Mouse (Mus musculus): Measurements from ENCODE around the gene Esr1. TPM values are rescaled to one million over a fixed set of nuclear protein-coding genes. Genes with fewer than 3 reads are reported as not detected.

The Esr1 gene
- polyA plus RNA-seq, 1 experiment = 3.6 TPM

GRCm38 (mm10) chr10:4665380-4665779 is 54.0 kb downstream of the Esr1 start:
- no peak for TF ChIP-seq POLR2AphosphoS2 (IDR thresholded peaks at IDR 0.05; ENCODE audit: insufficient read length, low read depth)
- TF ChIP-seq MYOD1 (IDR thresholded peaks at IDR 0.05; ENCODE audit: control insufficient read depth in 1 of 3, insufficient read length in 2 of 3, low read depth in 2 of 3) = no peak
- TF ChIP-seq TCF3 (IDR thresholded peaks at IDR 0.05; ENCODE audit: insufficient read length, low read depth) = no peak
- no peak for TF ChIP-seq MAX (IDR thresholded peaks at IDR 0.05; ENCODE audit: low read depth)
- TF ChIP-seq SRF (IDR thresholded peaks at IDR 0.05; ENCODE audit: control insufficient read depth, insufficient read length, low read depth) = no peak
- TF ChIP-seq MYOG (IDR thresholded peaks at IDR 0.05; ENCODE audit: control insufficient read depth in 1 of 3, insufficient read depth in 1 of 3, insufficient read length in 2 of 3, low read depth in 2 of 3) = no peak
- no peak for TF ChIP-seq E2F4 (IDR thresholded peaks at IDR 0.05; ENCODE audit: insufficient read depth)
- no peak for TF ChIP-seq POLR2A (IDR thresholded peaks at IDR 0.05; ENCODE audit: insufficient read length, low read depth)
- TF ChIP-seq REST (IDR thresholded peaks at IDR 0.05; ENCODE audit: insufficient read depth, insufficient read length) = no peak
- no peak for TF ChIP-seq USF1 (IDR thresholded peaks at IDR 0.05; ENCODE audit: low read depth)
- TF ChIP-seq CEBPB (IDR thresholded peaks at IDR 0.05; ENCODE audit: insufficient read depth, poor library complexity, severe bottlenecking) = no peak
- TF ChIP-seq TCF12 (IDR thresholded peaks at IDR 0.05; ENCODE audit: insufficient read depth, poor library complexity, severe bottlenecking) = no peak
- Histone ChIP-seq H3K79me2 (ENCODE audit: control insufficient read depth, insufficient read depth) (no peaks in the 10 kb centered on the region), H3K36me3 (ENCODE audit: control insufficient read depth, insufficient read depth) (no peaks in the 10 kb centered on the region), H3ac (ENCODE audit: control insufficient read depth, insufficient read length) (no peak overlapping the region), H3K27me3 (ENCODE audit: control insufficient read depth, insufficient read depth, insufficient read length) (no peaks in the 10 kb centered on the region), H3K4me2 (ENCODE audit: low read depth) (no peak overlapping the region), H3K4me3 (no peak overlapping the region)

- H3ac ChIP-seq (ENCODE audit: control insufficient read depth, insufficient read length) = no peak overlapping the region
- H3K79me2 ChIP-seq (ENCODE audit: control insufficient read depth, insufficient read depth) = no peaks in the 10 kb centered on the region
- no peak overlapping the region for H3K4me2 ChIP-seq (ENCODE audit: low read depth)
- no peaks in the 10 kb centered on the region for H3K36me3 ChIP-seq (ENCODE audit: control insufficient read depth, insufficient read depth)
- no peaks in the 10 kb centered on the region for H3K27me3 ChIP-seq (ENCODE audit: control insufficient read depth, insufficient read depth, insufficient read length)
- TF ChIP-seq REST (IDR thresholded peaks at IDR 0.05; ENCODE audit: insufficient read depth, insufficient read length) (no peak), POLR2A (IDR thresholded peaks at IDR 0.05; ENCODE audit: insufficient read length, low read depth) (no peak), MYOG (IDR thresholded peaks at IDR 0.05; ENCODE audit: control insufficient read depth in 1 of 3, insufficient read depth in 1 of 3, insufficient read length in 2 of 3, low read depth in 2 of 3) (no peak), TCF12 (IDR thresholded peaks at IDR 0.05; ENCODE audit: insufficient read depth, poor library complexity, severe bottlenecking) (no peak), TCF3 (IDR thresholded peaks at IDR 0.05; ENCODE audit: insufficient read length, low read depth) (no peak), CEBPB (IDR thresholded peaks at IDR 0.05; ENCODE audit: insufficient read depth, poor library complexity, severe bottlenecking) (no peak), POLR2AphosphoS2 (IDR thresholded peaks at IDR 0.05; ENCODE audit: insufficient read length, low read depth) (no peak), E2F4 (IDR thresholded peaks at IDR 0.05; ENCODE audit: insufficient read depth) (no peak)
- H3K4me3 ChIP-seq = no peak overlapping the region
Observed at GRCm38 (mm10) chr10:4667006-4667405, 55.6 kb downstream of the Esr1 start.

- H3K79me2 ChIP-seq (ENCODE audit: control insufficient read depth, insufficient read depth) = no peaks in the 10 kb centered on the region
- TF ChIP-seq SRF (IDR thresholded peaks at IDR 0.05; ENCODE audit: control insufficient read depth, insufficient read length, low read depth) (no peak), MYOG (IDR thresholded peaks at IDR 0.05; ENCODE audit: control insufficient read depth in 1 of 3, insufficient read depth in 1 of 3, insufficient read length in 2 of 3, low read depth in 2 of 3) (peak; percentile 55 to 82 (median 67)), CEBPB (IDR thresholded peaks at IDR 0.05; ENCODE audit: insufficient read depth, poor library complexity, severe bottlenecking) (no peak), TCF12 (IDR thresholded peaks at IDR 0.05; ENCODE audit: insufficient read depth, poor library complexity, severe bottlenecking) (no peak), E2F4 (IDR thresholded peaks at IDR 0.05; ENCODE audit: insufficient read depth) (no peak), REST (IDR thresholded peaks at IDR 0.05; ENCODE audit: insufficient read depth, insufficient read length) (no peak), POLR2A (IDR thresholded peaks at IDR 0.05; ENCODE audit: insufficient read length, low read depth) (no peak), POLR2AphosphoS2 (IDR thresholded peaks at IDR 0.05; ENCODE audit: insufficient read length, low read depth) (no peak), TCF3 (IDR thresholded peaks at IDR 0.05; ENCODE audit: insufficient read length, low read depth) (peak; percentile 59), MYOD1 (IDR thresholded peaks at IDR 0.05; ENCODE audit: control insufficient read depth in 1 of 3, insufficient read length in 2 of 3, low read depth in 2 of 3) (peak; percentile 1 to 88 (median 80)), USF1 (IDR thresholded peaks at IDR 0.05; ENCODE audit: low read depth) (no peak), MAX (IDR thresholded peaks at IDR 0.05; ENCODE audit: low read depth) (no peak)
- H3K4me3 ChIP-seq = no peak overlapping the region
- no peak overlapping the region for H3ac ChIP-seq (ENCODE audit: control insufficient read depth, insufficient read length)
- no peaks in the 10 kb centered on the region for H3K36me3 ChIP-seq (ENCODE audit: control insufficient read depth, insufficient read depth)
- H3K27me3 ChIP-seq (ENCODE audit: control insufficient read depth, insufficient read depth, insufficient read length) = no peaks in the 10 kb centered on the region
- no peak overlapping the region for H3K4me2 ChIP-seq (ENCODE audit: low read depth)
Observed at GRCm38 (mm10) chr10:4670053-4670452, 58.7 kb downstream of the Esr1 start.

GRCm38 (mm10) chr10:4671876-4672275 is 60.5 kb downstream of the Esr1 start:
- no peaks in the 10 kb centered on the region for H3K36me3 ChIP-seq (ENCODE audit: control insufficient read depth, insufficient read depth)
- no peak overlapping the region for H3ac ChIP-seq (ENCODE audit: control insufficient read depth, insufficient read length)
- no peak overlapping the region for H3K4me2 ChIP-seq (ENCODE audit: low read depth)
- no peaks in the 10 kb centered on the region for H3K27me3 ChIP-seq (ENCODE audit: control insufficient read depth, insufficient read depth, insufficient read length)
- H3K79me2 ChIP-seq (ENCODE audit: control insufficient read depth, insufficient read depth) = no peaks in the 10 kb centered on the region
- no peak overlapping the region for H3K4me3 ChIP-seq
- TF ChIP-seq USF1 (IDR thresholded peaks at IDR 0.05; ENCODE audit: low read depth) (no peak), POLR2A (IDR thresholded peaks at IDR 0.05; ENCODE audit: insufficient read length, low read depth) (no peak), REST (IDR thresholded peaks at IDR 0.05; ENCODE audit: insufficient read depth, insufficient read length) (no peak), POLR2AphosphoS2 (IDR thresholded peaks at IDR 0.05; ENCODE audit: insufficient read length, low read depth) (no peak), TCF12 (IDR thresholded peaks at IDR 0.05; ENCODE audit: insufficient read depth, poor library complexity, severe bottlenecking) (no peak), MYOG (IDR thresholded peaks at IDR 0.05; ENCODE audit: control insufficient read depth in 1 of 3, insufficient read depth in 1 of 3, insufficient read length in 2 of 3, low read depth in 2 of 3) (no peak), MAX (IDR thresholded peaks at IDR 0.05; ENCODE audit: low read depth) (no peak), MYOD1 (IDR thresholded peaks at IDR 0.05; ENCODE audit: control insufficient read depth in 1 of 3, insufficient read length in 2 of 3, low read depth in 2 of 3) (no peak), CEBPB (IDR thresholded peaks at IDR 0.05; ENCODE audit: insufficient read depth, poor library complexity, severe bottlenecking) (no peak), TCF3 (IDR thresholded peaks at IDR 0.05; ENCODE audit: insufficient read length, low read depth) (no peak)
